In the genomic region with DNA sequence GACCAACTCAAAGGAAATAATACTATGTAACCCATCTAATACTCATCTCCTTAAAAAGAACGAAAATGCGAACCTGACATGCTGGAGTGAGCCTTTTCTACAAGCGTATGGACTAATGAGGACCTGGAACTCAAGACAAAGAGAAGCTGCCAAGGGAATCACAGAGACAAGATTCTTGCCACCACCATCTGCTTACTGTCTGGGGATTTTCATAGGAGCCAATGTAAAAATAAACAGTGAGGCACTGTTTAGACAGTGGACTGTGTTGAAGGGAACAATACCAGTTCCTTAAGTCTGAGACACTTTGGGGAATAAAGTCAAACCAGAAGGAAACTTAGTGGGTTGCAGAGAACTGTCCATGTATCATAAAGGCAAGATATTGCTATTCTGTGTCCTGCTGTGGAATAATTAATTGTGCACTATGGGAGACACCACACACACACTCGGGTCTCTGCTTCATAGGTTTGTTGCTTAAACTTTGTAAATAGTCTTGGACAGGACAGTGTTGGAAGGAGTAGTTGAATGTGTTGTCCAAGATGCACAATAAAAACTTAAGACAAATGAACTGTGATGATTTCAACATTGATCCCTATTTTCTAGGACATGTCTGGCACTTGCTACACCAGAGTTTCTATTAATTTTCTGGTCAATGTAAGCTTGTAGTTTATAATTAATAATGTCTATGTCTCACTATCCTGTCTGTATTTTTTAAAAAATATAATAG, we compare ENCODE assay signal across 23 mouse cellular contexts.
DNase-seq lines count a peak whose midpoint lies in the region; ATAC-seq and TF ChIP-seq lines count a peak whose summit lies in the region.
"Had no signal": no experiment of that assay in that cellular context is flagged by ENCODE, and none has a peak within 500 bp of the region (broad histone marks: within the 10 kb centered on the region; RNA-seq: fewer than 3 reads in every experiment).

No protein-coding gene starts in this region.

- no peak overlapping the region for H3K4me2 ChIP-seq in lung, postnatal 0 days (replicated peaks; ENCODE audit: low read depth, low read length)
- H3K4me2 ChIP-seq: forebrain, embryonic 13.5 days; heart, embryonic 11.5 days; hindbrain, embryonic 14.5 days; kidney, embryonic 15.5 days; limb, embryonic 13.5 days; liver, embryonic 13.5 days; midbrain, embryonic 13.5 days; neural tube, embryonic 13.5 days had no signal

- H3K4me3 ChIP-seq in lung, postnatal 0 days (ENCODE audit: low read depth, low read length) = no peak overlapping the region
- H3K4me3 ChIP-seq: embryonic facial prominence, embryonic 10.5 days; forebrain, embryonic 13.5 days; gastrocnemius, adult 2 months; kidney, embryonic 15.5 days; limb, embryonic 13.5 days; liver, embryonic 13.5 days; midbrain, embryonic 13.5 days; neural tube, embryonic 13.5 days had no signal

- no peak overlapping the region for H3K9ac ChIP-seq in lung, postnatal 0 days (replicated peaks; ENCODE audit: low read depth)
- H3K9ac ChIP-seq: forebrain, embryonic 13.5 days; hindbrain, embryonic 14.5 days; kidney, embryonic 15.5 days; limb, embryonic 13.5 days; liver, embryonic 13.5 days; midbrain, embryonic 13.5 days; neural tube, embryonic 13.5 days had no signal

- TF ChIP-seq CTCF in lung, postnatal 0 days (IDR thresholded peaks at IDR 0.05) = no peak

- no peak for TF ChIP-seq EP300 in lung, postnatal 0 days (IDR thresholded peaks at IDR 0.05)

- no peak overlapping the region for H3K27ac ChIP-seq in lung, postnatal 0 days (ENCODE audit: low read length)
- H3K27ac ChIP-seq: embryonic facial prominence, embryonic 10.5 days; forebrain, embryonic 13.5 days; gastrocnemius, adult 2 months; hindbrain, embryonic 14.5 days; kidney, embryonic 15.5 days; limb, embryonic 13.5 days; liver, embryonic 13.5 days; neural tube, embryonic 13.5 days had no signal

- DNase-seq in frontal cortex, postnatal 25 days (ENCODE audit: low spot score in 2 of 2) = no peak
- peak; percentile 52 for DNase-seq in lung, postnatal 0 days (ENCODE audit: low spot score)
- DNase-seq in lung, adult 18-20 months = no peak
- DNase-seq in cerebellum, adult 11-12 months = peak; percentile 39
- DNase-seq in cerebellum, postnatal 25 days = peak; percentile 31 to 57
- DNase-seq in urinary bladder, postnatal 4 days (ENCODE audit: low spot score in 2 of 2) = no peak
- no peak for DNase-seq in urinary bladder, postnatal 36 days (ENCODE audit: low spot score in 2 of 2)
- DNase-seq: adrenal gland, adult 8-10 months; B cell, adult 2 months; gastrocnemius, adult 2 months; heart, postnatal 10 days; liver, embryonic 13.5 days; thymus, postnatal 25 days had no signal

- 57% methylated on average over 4 of the region's 4 CpGs for WGBS in lung, postnatal 0 days

- no peaks in the 10 kb centered on the region for H3K27me3 ChIP-seq in lung, postnatal 0 days (replicated peaks; ENCODE audit: insufficient read depth, low read length)
- H3K27me3 ChIP-seq: forebrain, embryonic 13.5 days; kidney, embryonic 15.5 days; limb, embryonic 13.5 days; liver, embryonic 13.5 days; midbrain, embryonic 13.5 days; neural tube, embryonic 13.5 days had no signal

- no peaks in the 10 kb centered on the region for H3K9me3 ChIP-seq in lung, postnatal 0 days (ENCODE audit: low read length)
- H3K9me3 ChIP-seq: embryonic facial prominence, embryonic 10.5 days; forebrain, embryonic 13.5 days; kidney, embryonic 15.5 days; limb, embryonic 13.5 days; liver, embryonic 13.5 days; midbrain, embryonic 13.5 days; neural tube, embryonic 13.5 days had no signal

- H3K4me1 ChIP-seq in lung, postnatal 0 days (ENCODE audit: insufficient read depth, low read depth, low read length) = no peaks in the 10 kb centered on the region
- H3K4me1 ChIP-seq: embryonic facial prominence, embryonic 10.5 days; forebrain, embryonic 13.5 days; kidney, embryonic 15.5 days; limb, embryonic 13.5 days; liver, embryonic 13.5 days; midbrain, embryonic 13.5 days; neural tube, embryonic 13.5 days had no signal

- H3K36me3 ChIP-seq in lung, postnatal 0 days (ENCODE audit: insufficient read depth, low read length) = no peaks in the 10 kb centered on the region
- H3K36me3 ChIP-seq: embryonic facial prominence, embryonic 10.5 days; kidney, embryonic 15.5 days; limb, embryonic 13.5 days; liver, embryonic 13.5 days; midbrain, embryonic 13.5 days had no signal

- peak; percentile 36 for ATAC-seq in frontal cortex, adult (ENCODE audit: low TSS enrichment)
- ATAC-seq in lung, postnatal 0 days = peak; percentile 26; the same call in 1 of the 2 replicates
- ATAC-seq: forebrain, embryonic 13.5 days; intestine, embryonic 16.5 days; midbrain, embryonic 13.5 days had no signal

Comparison
In these comparisons a context has a peak if more than half of its experiments do, and no peak if none do; other contexts are left out.
1. DNase-seq: peak in lung, postnatal 0 days (single experiment), cerebellum, adult 11-12 months (single experiment) and cerebellum, postnatal 25 days (2 of 2); none in frontal cortex, postnatal 25 days (0 of 2), lung, adult 18-20 months (0 of 2), urinary bladder, postnatal 4 days (0 of 2) and urinary bladder, postnatal 36 days (0 of 2).